Mouse (Mus musculus) stomach, embryonic 15.5 days (tissue): ENCODE measurements around the gene Scp2. TPM values are rescaled to one million over a fixed set of nuclear protein-coding genes. Genes with fewer than 3 reads are reported as not detected.

ENCODE experiments used
- ATAC-seq: fragments of 200-750 bp; cut with Nextera tagmentation; 2 replicates; pipeline ENCODE4 v1.8.0; 2017; ENCODE audit warnings: low read depth, moderate number of reproducible peaks, moderate TSS enrichment; ENCODE audit not compliant: insufficient read depth, low FRiP score
- H3K27ac ChIP-seq: fragments of 300-500 bp; sonication (generic); 2 replicates; pipeline ENCODE4 v1.5.1; 2015; ENCODE audit warnings: mild to moderate bottlenecking, inconsistent platforms
- H3K27me3 ChIP-seq: fragments of 300-500 bp; sonication (generic); replicated peaks from 2 replicates; pipeline ENCODE4 v1.6.1; 2015; ENCODE audit warnings: inconsistent platforms
- H3K36me3 ChIP-seq: fragments of 300-500 bp; sonication (generic); 2 replicates; pipeline ENCODE4 v1.6.1; 2015; ENCODE audit warnings: inconsistent platforms
- H3K4me1 ChIP-seq: fragments of 300-500 bp; sonication (generic); 2 replicates; pipeline ENCODE4 v1.6.1; 2015; ENCODE audit warnings: inconsistent platforms
- H3K4me2 ChIP-seq: fragments of 300-500 bp; sonication (generic); 2 replicates; pipeline ENCODE4 v1.6.1; 2015; ENCODE audit warnings: mild to moderate bottlenecking, inconsistent platforms
- H3K4me3 ChIP-seq: fragments of 300-500 bp; sonication (generic); replicated peaks from 2 replicates; pipeline ENCODE4 v1.5.1; 2015; ENCODE audit warnings: inconsistent platforms
- H3K9ac ChIP-seq: fragments of 300-500 bp; sonication (generic); 2 replicates; pipeline ENCODE4 v1.6.1; 2015; ENCODE audit warnings: inconsistent platforms
- H3K9me3 ChIP-seq: fragments of 300-500 bp; sonication (generic); 2 replicates; pipeline ENCODE4 v1.6.1; 2016; ENCODE audit warnings: inconsistent platforms
- WGBS: fragments of 180-500 bp; shearing (Covaris S2); methylation state at CpG from one replicate; pipeline ENCODE4 v1.1.7; 2015; 5-methylcytosine and 5-hydroxymethylcytosine counted together
- polyA plus RNA-seq: library from polyadenylated mRNA; unstranded; fragments of >200 nt; fragmentation: Nextera tagmentation; extraction: Ambion mirVana; gene quantifications from 2 replicates; pipeline ENCODE4 v1.2.1, GENCODE M21; 2015

The Scp2 gene
- polyA plus RNA-seq, 1 experiment from 2014 or later, result 232 TPM

DNA sequence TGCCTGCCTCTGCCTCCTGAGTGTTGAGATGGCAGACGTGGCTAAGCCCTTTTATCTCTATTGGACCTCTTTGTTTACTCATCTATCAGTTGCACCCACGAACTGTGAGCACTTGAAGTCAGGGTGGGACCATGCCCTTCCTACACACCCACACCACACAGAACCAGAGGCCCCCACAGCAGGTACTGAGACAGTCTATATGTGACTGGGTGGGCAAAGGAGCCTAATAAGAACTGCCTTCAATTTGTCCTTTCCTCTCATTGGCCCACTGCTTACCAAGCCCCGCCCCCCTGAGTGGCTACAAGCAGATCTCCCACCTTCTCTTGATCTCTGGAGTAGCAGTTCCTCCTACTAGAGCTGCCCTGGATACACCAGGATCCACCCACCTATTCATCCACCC is 118.6 kb downstream of the Scp2 start:
- Histone ChIP-seq H3K4me1 (peaks cover 11% of the 10 kb centered on the region), H3K27me3 (peaks cover 14% of the 10 kb centered on the region), H3K36me3 (no peaks in the 10 kb centered on the region), H3K4me3 (no peak overlapping the region), H3K27ac (no peak overlapping the region), H3K4me2 (no peak overlapping the region), H3K9me3 (no peaks in the 10 kb centered on the region), H3K9ac (no peak overlapping the region)
- peak; percentile 33; the same call in 1 of the 2 replicates for ATAC-seq
- 39% methylated on average over 3 of the region's 3 CpGs for WGBS

DNA sequence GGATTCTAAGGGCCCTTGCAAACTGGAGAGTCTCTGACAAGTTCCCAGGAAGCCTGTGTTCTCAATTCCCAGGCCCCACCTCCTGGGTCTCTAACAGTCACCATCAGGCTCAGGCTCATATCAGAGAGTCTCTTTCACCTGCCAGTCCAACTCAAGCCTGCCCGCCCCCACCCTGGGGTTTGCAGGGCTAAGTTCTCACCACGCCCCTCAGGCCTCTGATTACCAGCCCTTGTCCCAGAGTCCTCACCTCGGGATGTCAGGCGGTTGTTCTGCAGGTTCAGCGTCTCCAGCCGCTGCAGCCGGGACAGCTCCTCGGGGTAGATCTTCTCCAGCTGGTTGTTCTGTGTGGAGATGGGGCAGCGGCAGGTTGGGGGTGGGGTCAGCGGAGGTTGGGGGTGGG is 119.5 kb downstream of the Scp2 start:
- H3K27ac ChIP-seq, result no peak overlapping the region

DNA sequence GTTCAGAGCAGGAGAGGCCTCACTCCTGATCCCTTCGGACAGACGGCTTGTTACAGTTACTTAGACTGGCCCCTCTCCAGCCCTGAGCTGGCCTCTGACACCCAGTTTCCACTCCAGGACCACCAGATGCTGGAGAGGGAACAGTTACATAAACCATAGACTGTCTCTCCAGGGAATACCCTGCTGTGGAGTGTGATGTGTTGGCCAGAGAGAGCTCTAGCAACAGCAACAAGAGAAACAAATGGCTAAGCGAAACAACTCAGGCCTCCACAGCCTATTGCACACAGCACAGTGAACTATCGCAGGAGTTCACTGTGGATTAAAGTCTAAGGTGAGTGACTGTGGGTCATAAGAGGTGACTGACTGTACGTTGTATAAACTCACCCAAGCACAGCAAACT is 120.2 kb downstream of the Scp2 start:
- no peak overlapping the region for H3K4me2 ChIP-seq
- no peaks in the 10 kb centered on the region for H3K36me3 ChIP-seq
- H3K9ac ChIP-seq, result no peak overlapping the region
- H3K4me3 ChIP-seq, result no peak overlapping the region
- 0 out of 2 replicates have a peak, but pooled peaks cover 5% of the 10 kb centered on the region for H3K27me3 ChIP-seq
- WGBS, result 66% methylated on average over 5 of the region's 5 CpGs
- no peak overlapping the region for H3K27ac ChIP-seq
- peak; percentile 11; the same call in 1 of the 2 replicates for ATAC-seq
- H3K4me1 ChIP-seq, result peaks cover 4% of the 10 kb centered on the region; the same call in 1 of the 2 replicates
- no peaks in the 10 kb centered on the region for H3K9me3 ChIP-seq

More for the DNA sequence above, 119.5 kb downstream of the Scp2 start:
- Histone ChIP-seq H3K9ac (no peak overlapping the region), H3K27me3 (0 out of 2 replicates have a peak, but pooled peaks cover 5% of the 10 kb centered on the region), H3K4me3 (no peak overlapping the region), H3K9me3 (no peaks in the 10 kb centered on the region), H3K4me2 (peak overlapping the region; percentile 29; the same call in 1 of the 2 replicates), H3K4me1 (peaks cover 4% of the 10 kb centered on the region; the same call in 1 of the 2 replicates), H3K36me3 (no peaks in the 10 kb centered on the region)
- ATAC-seq, result peak; percentile 78
- WGBS, result 9% methylated on average over 10 of the region's 10 CpGs

DNA sequence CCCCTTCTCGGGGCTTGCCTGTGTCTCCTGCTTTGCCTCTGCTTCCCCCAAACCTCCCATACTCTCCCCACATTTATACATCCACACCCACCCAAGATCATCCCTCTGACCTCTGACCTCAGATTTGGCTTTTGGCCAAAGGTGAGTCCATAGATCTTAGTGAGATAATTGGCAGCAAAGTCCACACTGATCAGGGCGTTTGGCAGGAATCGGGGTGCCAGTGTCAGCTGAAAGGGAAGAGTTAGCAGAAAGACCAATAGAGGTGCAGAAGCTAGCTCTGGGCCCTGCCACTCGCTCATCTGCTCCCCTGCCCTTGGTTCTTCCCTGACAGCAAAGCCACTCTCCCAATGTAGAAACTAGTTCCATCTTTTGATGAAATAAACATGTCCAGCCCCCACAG is 121.6 kb downstream of the Scp2 start:
- peaks cover 4% of the 10 kb centered on the region; the same call in 1 of the 2 replicates for H3K4me1 ChIP-seq
- H3K9ac ChIP-seq, result no peak overlapping the region
- WGBS, result 78% methylated on average over 4 of the region's 4 CpGs
- ATAC-seq, result no peak
- H3K36me3 ChIP-seq, result no peaks in the 10 kb centered on the region
- no peak overlapping the region for H3K4me2 ChIP-seq
- H3K27me3 ChIP-seq, result no peaks in the 10 kb centered on the region
- no peak overlapping the region for H3K27ac ChIP-seq
- H3K9me3 ChIP-seq, result no peaks in the 10 kb centered on the region
- no peak overlapping the region for H3K4me3 ChIP-seq

DNA sequence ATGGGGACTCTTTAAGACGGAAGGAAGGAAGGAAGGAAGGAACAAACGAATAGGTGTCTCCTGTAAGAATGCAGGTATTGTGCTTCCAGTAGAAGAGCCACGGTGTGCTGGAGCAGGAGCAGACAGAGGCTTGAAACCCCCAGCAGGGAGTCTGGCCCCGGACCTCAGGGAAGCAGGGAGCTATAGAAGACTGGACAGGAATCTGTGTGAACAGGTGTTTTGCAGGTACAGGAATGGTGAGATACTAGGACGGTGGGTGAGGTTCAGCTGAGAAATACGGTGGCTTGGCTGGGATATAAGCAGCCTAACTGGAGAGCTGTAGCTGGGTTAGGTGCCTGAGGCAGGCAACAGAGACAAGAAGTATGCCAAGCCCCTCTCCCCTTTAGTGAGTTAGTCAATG is 124.6 kb downstream of the Scp2 start:
- H3K9ac ChIP-seq, result no peak overlapping the region
- no peak overlapping the region for H3K4me2 ChIP-seq
- H3K4me1 ChIP-seq, result no peaks in the 10 kb centered on the region
- no peak overlapping the region for H3K4me3 ChIP-seq
- no peak overlapping the region for H3K27ac ChIP-seq
- H3K27me3 ChIP-seq, result no peaks in the 10 kb centered on the region
- no peaks in the 10 kb centered on the region for H3K36me3 ChIP-seq
- ATAC-seq, result no peak
- WGBS, result 78% methylated on average over 6 of the region's 6 CpGs
- H3K9me3 ChIP-seq, result no peaks in the 10 kb centered on the region

DNA sequence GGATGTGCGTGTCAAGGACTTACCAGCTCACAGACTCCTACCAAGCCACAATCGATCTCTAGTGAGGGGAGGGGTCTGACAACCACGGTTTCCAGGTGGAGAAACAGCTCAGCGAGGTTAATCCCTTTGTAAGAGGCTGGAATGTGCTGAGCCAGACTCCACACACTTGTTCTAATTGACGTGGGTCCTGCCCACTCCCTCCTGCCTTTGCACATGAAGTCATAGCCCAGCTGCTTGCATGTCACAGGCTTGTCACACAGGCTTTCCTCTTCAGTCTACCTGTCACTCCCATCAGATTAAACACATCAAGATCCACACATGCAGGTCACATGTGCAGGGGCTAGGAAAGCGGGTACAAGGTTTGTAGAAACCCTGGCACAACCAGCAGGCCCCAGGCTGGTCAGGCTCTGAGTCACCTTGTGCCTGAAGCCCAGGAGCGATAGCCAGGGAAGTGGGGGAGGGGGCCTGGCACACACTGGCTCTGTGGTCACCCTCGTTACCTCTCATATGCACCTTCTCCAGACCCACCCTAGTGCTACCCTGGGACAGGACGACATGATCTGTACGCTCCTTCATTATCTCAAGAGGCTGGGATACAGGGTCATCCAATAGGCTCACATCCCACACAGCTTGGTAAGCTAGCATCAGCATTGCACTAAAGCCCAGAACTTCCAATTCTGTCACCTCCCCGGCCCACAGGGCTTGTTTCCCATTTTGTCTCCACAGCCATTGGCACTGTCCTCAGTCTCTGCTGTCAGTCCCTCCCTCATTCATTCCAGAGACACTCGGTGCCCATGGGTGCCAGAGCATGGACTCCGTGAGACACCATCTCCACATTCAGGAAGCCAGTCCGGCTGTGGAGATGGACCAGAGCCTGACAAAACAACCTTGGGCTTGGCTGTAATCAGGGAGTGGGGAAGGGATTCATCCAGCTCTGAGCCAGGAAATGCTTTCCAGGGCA is 125.6 kb downstream of the Scp2 start:
- Histone ChIP-seq H3K27me3 (no peaks in the 10 kb centered on the region), H3K9ac (no peak overlapping the region), H3K4me2 (no peak overlapping the region), H3K36me3 (no peaks in the 10 kb centered on the region), H3K27ac (no peak overlapping the region), H3K4me1 (no peaks in the 10 kb centered on the region), H3K9me3 (no peaks in the 10 kb centered on the region), H3K4me3 (no peak overlapping the region)
- 48% methylated on average over 14 of the region's 14 CpGs for WGBS
- no peak for ATAC-seq

DNA sequence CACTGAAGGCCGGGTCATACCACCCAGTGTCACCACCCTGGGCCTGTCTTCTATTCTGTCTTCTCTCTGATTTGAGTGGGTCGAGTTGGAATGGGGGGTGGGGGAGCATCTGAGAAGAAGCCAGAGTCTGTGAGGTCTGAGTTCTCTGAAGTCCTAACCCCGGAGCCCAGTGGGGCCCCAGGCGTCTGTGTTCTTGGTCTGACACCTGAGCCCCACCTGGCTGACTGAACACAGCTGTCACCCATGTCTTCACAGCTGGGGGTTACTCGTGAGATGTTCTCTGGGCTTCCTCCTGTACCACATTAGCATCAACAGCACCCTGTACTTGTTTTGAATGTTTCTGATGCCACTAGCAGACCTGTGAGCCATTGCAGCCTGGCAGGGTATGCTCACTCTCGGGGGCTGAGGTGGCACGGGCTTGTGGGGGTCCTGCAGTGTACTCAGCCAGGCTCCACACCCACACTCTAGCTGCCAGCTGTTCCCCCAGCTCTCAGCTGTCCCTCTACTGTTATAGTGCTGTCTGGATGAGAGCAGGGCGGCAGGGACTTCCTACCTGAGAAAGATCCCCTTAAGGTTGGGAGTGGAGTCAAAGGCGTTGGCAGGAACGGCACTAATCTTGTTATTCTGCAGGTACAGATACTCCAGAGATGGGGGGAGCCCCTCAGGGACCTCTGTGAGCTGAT is 126.4 kb downstream of the Scp2 start:
- H3K9me3 ChIP-seq, result no peaks in the 10 kb centered on the region

DNA sequence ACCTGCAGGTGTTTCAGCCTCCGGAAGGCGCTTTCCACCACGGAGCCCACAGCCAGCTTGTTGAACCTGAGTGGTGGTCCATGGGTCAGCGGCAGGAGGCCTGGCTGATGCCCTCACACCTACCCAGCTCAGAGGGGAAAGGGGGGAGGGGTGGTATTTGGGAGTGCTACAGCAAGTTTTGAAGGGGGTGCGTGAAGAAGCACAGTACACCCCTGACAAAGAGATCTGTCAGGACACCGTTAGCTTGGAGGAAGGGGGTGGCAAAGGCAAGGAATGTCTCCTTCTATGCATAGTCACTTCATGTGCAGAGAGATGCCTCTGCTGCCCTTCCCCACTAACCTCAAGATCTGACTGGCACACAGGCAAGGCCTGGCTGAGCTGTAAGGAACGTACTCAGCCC is 127.0 kb downstream of the Scp2 start:
- no peaks in the 10 kb centered on the region for H3K27me3 ChIP-seq
- H3K9me3 ChIP-seq, result no peaks in the 10 kb centered on the region
- H3K9ac ChIP-seq, result no peak overlapping the region
- no peaks in the 10 kb centered on the region for H3K4me1 ChIP-seq
- 71% methylated on average over 7 of the region's 7 CpGs for WGBS
- no peak for ATAC-seq
- H3K4me3 ChIP-seq, result no peak overlapping the region
- no peak overlapping the region for H3K27ac ChIP-seq
- no peaks in the 10 kb centered on the region for H3K36me3 ChIP-seq
- H3K4me2 ChIP-seq, result no peak overlapping the region

More for the DNA sequence above, 126.4 kb downstream of the Scp2 start:
- Histone ChIP-seq H3K4me2 (no peak overlapping the region), H3K36me3 (no peaks in the 10 kb centered on the region), H3K9ac (no peak overlapping the region), H3K27me3 (no peaks in the 10 kb centered on the region), H3K4me3 (no peak overlapping the region), H3K27ac (no peak overlapping the region), H3K4me1 (no peaks in the 10 kb centered on the region)
- no peak for ATAC-seq
- 35% methylated on average over 10 of the region's 10 CpGs for WGBS

DNA sequence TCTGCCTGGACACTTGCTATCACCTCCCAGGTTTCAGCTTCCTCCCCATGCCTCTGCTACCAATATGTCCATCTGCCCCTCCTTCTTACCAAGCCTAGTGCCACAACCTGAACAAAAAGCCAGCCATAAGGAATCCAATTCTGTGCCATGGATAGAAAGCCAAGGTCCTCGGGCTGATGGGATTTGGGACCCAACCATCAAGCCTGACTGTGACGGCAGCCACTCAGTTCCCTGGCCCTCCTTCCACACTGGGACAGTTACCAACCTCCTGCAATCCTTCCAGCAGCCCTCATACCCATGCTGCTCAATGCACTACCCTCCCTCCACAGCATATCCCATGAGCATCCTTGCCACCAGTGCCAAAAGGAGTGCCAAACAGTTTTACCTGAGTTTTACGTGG is 128.5 kb downstream of the Scp2 start:
- no peaks in the 10 kb centered on the region for H3K27me3 ChIP-seq
- H3K9me3 ChIP-seq, result no peaks in the 10 kb centered on the region
- H3K4me2 ChIP-seq, result no peak overlapping the region
- no peaks in the 10 kb centered on the region for H3K4me1 ChIP-seq
- ATAC-seq, result no peak
- no peaks in the 10 kb centered on the region for H3K36me3 ChIP-seq
- H3K4me3 ChIP-seq, result no peak overlapping the region
- H3K9ac ChIP-seq, result no peak overlapping the region
- WGBS, result 88% methylated on average over 3 of the region's 3 CpGs
- H3K27ac ChIP-seq, result no peak overlapping the region

DNA sequence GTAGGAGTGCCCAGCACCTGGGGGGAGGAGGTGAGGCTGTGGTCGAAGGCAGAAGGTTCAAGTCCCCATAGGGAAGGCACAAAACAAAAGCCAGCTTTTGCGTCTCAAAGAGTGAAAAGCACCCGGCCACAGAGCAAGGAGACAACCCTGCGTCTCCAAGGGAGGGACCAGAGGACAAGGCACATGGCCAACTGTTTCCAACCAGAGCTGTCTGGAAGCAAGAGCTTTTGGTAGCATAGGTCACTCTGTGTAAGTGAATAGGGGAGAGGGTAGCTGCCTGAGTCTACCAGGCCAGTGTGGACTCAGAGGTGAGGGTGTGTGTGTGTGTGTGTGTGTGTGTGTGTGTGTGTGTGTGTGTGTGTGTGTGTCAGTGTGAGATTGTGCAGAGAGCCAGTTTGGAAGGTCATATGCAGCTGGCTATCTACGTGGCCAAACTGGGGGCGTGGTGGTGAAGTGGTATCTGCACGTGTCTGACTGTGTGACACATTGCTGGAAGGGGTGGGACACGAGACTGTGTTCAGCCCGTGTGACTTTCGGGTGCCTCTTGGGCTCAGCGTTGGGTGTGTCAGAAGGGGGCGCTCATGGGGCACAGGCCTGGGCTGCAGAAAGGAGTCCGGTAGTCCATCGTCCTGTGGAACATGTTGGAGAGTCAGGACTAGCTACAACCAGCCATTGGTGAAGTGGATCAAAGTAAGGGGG is 129.6 kb downstream of the Scp2 start:
- no peak for ATAC-seq
- no peak overlapping the region for H3K9ac ChIP-seq
- H3K4me1 ChIP-seq, result no peaks in the 10 kb centered on the region
- WGBS, result 62% methylated on average over 14 of the region's 14 CpGs
- H3K4me2 ChIP-seq, result no peak overlapping the region
- no peak overlapping the region for H3K27ac ChIP-seq
- H3K27me3 ChIP-seq, result no peaks in the 10 kb centered on the region
- H3K4me3 ChIP-seq, result no peak overlapping the region
- H3K36me3 ChIP-seq, result no peaks in the 10 kb centered on the region
- H3K9me3 ChIP-seq, result no peaks in the 10 kb centered on the region

DNA sequence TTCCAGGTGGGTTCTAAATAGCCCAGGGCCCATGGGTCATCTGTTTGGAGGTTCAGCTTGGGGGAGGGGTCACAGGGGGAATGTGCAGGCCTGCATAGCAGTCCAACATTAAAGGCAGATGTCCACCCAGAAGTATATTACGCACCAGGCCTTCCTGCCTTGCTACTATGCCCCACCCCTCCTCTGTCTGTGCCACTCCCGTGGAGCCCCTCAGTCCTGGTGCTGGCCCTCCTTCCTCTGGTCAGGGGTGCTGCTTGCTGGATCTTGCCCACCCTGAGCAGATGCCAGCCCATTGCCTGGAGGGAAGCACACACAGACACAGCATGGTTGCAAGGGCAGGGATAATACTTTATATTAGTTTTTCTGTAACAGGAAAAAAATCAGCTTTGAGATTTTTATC is 130.3 kb downstream of the Scp2 start:
- 71% methylated on average over 2 of the region's 2 CpGs for WGBS
- ATAC-seq, result no peak

More for the DNA sequence above, 130.3 kb downstream of the Scp2 start:
- H3K9ac ChIP-seq, result no peak overlapping the region
- no peak overlapping the region for H3K4me2 ChIP-seq
- H3K27me3 ChIP-seq, result no peaks in the 10 kb centered on the region
- H3K9me3 ChIP-seq, result no peaks in the 10 kb centered on the region
- H3K4me3 ChIP-seq, result no peak overlapping the region
- H3K36me3 ChIP-seq, result no peaks in the 10 kb centered on the region
- H3K27ac ChIP-seq, result no peak overlapping the region
- no peaks in the 10 kb centered on the region for H3K4me1 ChIP-seq
